Mouse (Mus musculus) neural tube, embryonic 15.5 days (tissue): Measurements from ENCODE around the gene Mslnl. TPM values are rescaled to one million over a fixed set of nuclear protein-coding genes. Genes with fewer than 3 reads are reported as not detected.
"Not testable (repeated sequence)": the region's sequence is repeated elsewhere in the genome, so short reads cannot be mapped to it uniquely, and the experiment has no call there.

Experiments used
- ATAC-seq: fragments of 200-750 bp; cut with Nextera tagmentation; 2 replicates; pipeline ENCODE4 v1.8.0; 2017; ENCODE audit warnings: mild to moderate bottlenecking, moderate TSS enrichment, moderate library complexity; ENCODE audit not compliant: low FRiP score
- H3K27ac ChIP-seq: fragments of 300-500 bp; sonication (generic); replicated peaks from 2 replicates; pipeline ENCODE4 v1.5.1; 2015; ENCODE audit warnings: mild to moderate bottlenecking, inconsistent platforms
- H3K27me3 ChIP-seq: fragments of 300-500 bp; sonication (generic); replicated peaks from 2 replicates; pipeline ENCODE4 v1.6.1; 2015; ENCODE audit warnings: inconsistent platforms
- H3K36me3 ChIP-seq: fragments of 300-500 bp; sonication (generic); 2 replicates; pipeline ENCODE4 v1.6.1; 2015; ENCODE audit warnings: inconsistent platforms
- H3K4me1 ChIP-seq: fragments of 300-500 bp; sonication (generic); 2 replicates; pipeline ENCODE4 v1.6.1; 2015; ENCODE audit warnings: inconsistent platforms
- H3K4me2 ChIP-seq: fragments of 300-500 bp; sonication (generic); 2 replicates; pipeline ENCODE4 v1.6.1; 2015; ENCODE audit warnings: inconsistent platforms, mild to moderate bottlenecking, moderate library complexity
- H3K4me3 ChIP-seq: fragments of 300-500 bp; sonication (generic); replicated peaks from 2 replicates; pipeline ENCODE4 v1.5.1; 2015; ENCODE audit warnings: mild to moderate bottlenecking, inconsistent platforms
- H3K9ac ChIP-seq: fragments of 300-500 bp; sonication (generic); replicated peaks from 2 replicates; pipeline ENCODE4 v1.6.1; 2015; ENCODE audit warnings: mild to moderate bottlenecking, inconsistent platforms
- H3K9me3 ChIP-seq: fragments of 300-500 bp; sonication (generic); replicated peaks from 2 replicates; pipeline ENCODE4 v1.6.1; 2016; ENCODE audit warnings: inconsistent platforms
- WGBS: fragments of 180-500 bp; shearing (Covaris S2); methylation state at CpG from one replicate; pipeline ENCODE4 v1.1.7; 2015; ENCODE audit warnings: mixed read lengths; 5-methylcytosine and 5-hydroxymethylcytosine counted together
- polyA plus RNA-seq: library from polyadenylated mRNA; unstranded; fragments of >200 nt; fragmentation: Nextera tagmentation; extraction: Ambion mirVana; gene quantifications from 2 replicates; pipeline ENCODE4 v1.2.1, GENCODE M21; 2015

Gene Mslnl
- polyA plus RNA-seq, 1 experiment from 2014 or later, result not detected

GRCm38 (mm10) chr17:25721476-25721875 lies 14.4 kb upstream of the Mslnl start:
- Histone ChIP-seq H3K27me3 (peaks cover 21% of the 10 kb centered on the region), H3K9me3 (no peaks in the 10 kb centered on the region), H3K27ac (no peak overlapping the region), H3K4me1 (peaks cover 16% of the 10 kb centered on the region), H3K9ac (no peak overlapping the region), H3K4me3 (no peak overlapping the region), H3K36me3 (no peaks in the 10 kb centered on the region), H3K4me2 (no peak overlapping the region)
- WGBS, result 96% methylated on average over 5 of the region's 5 CpGs
- ATAC-seq, result no peak

DNA sequence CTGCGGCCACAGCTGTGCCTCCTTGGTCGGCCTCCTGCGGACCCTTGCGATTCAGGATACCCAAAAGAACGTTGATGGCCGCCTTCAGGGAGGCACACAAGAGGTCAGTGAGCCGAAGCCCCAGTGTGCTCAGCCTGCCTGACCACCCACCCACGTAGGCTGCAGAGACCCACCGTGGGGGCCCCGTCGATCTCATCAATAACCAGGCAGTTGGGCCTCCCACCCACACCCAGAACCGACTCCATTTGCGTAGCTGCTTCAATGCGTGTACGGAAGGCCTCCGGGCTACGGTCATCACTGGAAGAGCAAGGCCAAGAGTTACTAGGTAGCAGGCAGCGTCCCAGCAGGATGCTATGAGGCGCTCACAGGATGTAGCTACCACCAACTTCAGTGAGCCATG lies 12.4 kb upstream of the Mslnl start:
- H3K9me3 ChIP-seq, result no peaks in the 10 kb centered on the region
- no peak overlapping the region for H3K4me2 ChIP-seq
- peaks cover 18% of the 10 kb centered on the region for H3K4me1 ChIP-seq
- H3K27ac ChIP-seq, result no peak overlapping the region
- H3K4me3 ChIP-seq, result no peak overlapping the region
- no peaks in the 10 kb centered on the region for H3K36me3 ChIP-seq
- H3K9ac ChIP-seq, result no peak overlapping the region
- ATAC-seq, result no peak
- WGBS, result 96% methylated on average over 19 of the region's 19 CpGs
- 0 out of 2 replicates have a peak, but pooled peaks cover under 1% of the 10 kb centered on the region for H3K27me3 ChIP-seq

DNA sequence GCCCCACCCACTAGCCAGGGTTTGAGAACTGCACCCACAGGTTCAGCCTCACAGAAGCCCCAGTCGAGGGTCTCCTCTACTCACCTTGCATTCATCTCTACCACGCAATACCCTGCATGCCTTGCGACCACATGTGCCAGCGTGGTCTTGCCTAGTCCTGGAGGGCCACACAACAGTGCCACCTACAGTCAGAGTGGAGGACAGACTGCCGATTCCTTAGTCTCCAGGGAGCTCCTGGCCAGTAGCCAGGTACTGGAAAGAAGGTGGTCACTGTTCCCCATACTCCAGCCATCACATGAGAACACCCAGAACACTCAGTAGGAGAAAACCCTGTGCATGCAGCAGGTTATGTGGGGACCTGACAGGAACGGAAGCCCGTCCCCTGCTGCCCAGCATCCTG lies 11.9 kb upstream of the Mslnl start:
- peaks cover 22% of the 10 kb centered on the region for H3K4me1 ChIP-seq
- no peak overlapping the region for H3K4me2 ChIP-seq
- H3K9ac ChIP-seq, result no peak overlapping the region
- H3K4me3 ChIP-seq, result no peak overlapping the region
- H3K27ac ChIP-seq, result no peak overlapping the region
- H3K9me3 ChIP-seq, result no peaks in the 10 kb centered on the region
- ATAC-seq, result no peak
- H3K36me3 ChIP-seq, result no peaks in the 10 kb centered on the region
- whole genome bisulfite sequencing, result 84% methylated on average over 7 of the region's 7 CpGs
- no peaks in the 10 kb centered on the region for H3K27me3 ChIP-seq

- Histone ChIP-seq H3K9ac (no peak overlapping the region), H3K4me3 (no peak overlapping the region), H3K4me2 (no peak overlapping the region), H3K36me3 (peaks cover 6% of the 10 kb centered on the region; the same call in 1 of the 2 replicates), H3K27ac (no peak overlapping the region), H3K4me1 (peaks cover 29% of the 10 kb centered on the region), H3K27me3 (no peaks in the 10 kb centered on the region), H3K9me3 (no peaks in the 10 kb centered on the region)
- WGBS, result 80% methylated on average over 6 of the region's 6 CpGs
- no peak for ATAC-seq
These were observed 10.6 kb upstream of the Mslnl start for GRCm38 (mm10) chr17:25725264-25725663.

DNA sequence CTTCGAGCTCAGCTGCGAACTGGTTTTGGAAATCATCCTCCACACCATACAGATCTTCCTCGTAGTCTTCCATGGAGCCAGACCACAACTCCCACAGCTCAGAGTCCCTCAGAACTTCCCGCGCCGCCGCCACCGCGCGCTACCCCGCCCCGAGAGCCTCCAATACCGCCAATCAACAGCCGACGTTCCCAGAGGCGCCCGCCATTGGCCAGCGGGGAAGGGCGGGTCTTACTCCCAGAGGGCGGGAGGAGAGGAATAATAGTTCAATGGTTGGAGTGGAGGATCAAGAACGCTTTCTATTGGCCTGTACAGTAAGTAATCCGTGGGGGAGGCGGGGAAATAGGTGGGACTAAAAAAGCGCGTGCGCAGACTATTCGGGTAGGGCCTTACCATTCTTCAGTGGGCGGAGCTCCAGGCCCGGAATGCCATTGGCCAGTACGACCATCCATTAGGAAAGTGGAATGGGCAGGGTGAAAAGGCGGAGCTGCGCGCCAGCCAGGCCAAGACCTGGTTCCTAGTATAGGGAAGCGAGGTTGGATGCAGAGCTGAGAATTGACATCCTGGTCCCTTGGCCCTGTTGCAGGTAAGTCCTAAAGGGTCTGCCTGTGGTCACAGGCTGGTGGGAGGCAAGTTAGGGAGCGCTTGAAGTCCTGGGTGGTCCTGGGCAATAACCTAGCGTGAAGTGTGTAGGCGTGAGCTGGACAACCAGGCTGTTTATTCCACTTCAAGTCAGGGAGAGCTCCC lies 8.4 kb upstream of the Mslnl start, which contains the start of the genes Chtf18 and Rpusd1:
Gene Chtf18 (minus strand): TSS at position 155 of the 744 bp plus-strand sequence.
Gene Rpusd1 (plus strand): TSS at position 406 of the 744 bp plus-strand sequence.
- peak; percentile 98 for ATAC-seq
- WGBS, result under 1% methylated on average over 37 of the region's 37 CpGs
- peak within 1 kb of the TSS; percentile 68 for H3K9ac ChIP-seq
- peaks cover 29% of the 10 kb centered on the region for H3K4me1 ChIP-seq
- H3K27ac ChIP-seq, result peak within 1 kb of the TSS; percentile 72
- H3K27me3 ChIP-seq, result no peaks in the 10 kb centered on the region
- peak within 1 kb of the TSS; percentile 97 for H3K4me2 ChIP-seq
- peaks cover 10% of the 10 kb centered on the region; the same call in 1 of the 2 replicates for H3K36me3 ChIP-seq
- H3K9me3 ChIP-seq, result no peaks in the 10 kb centered on the region
- peak within 1 kb of the TSS; percentile 59 for H3K4me3 ChIP-seq

DNA sequence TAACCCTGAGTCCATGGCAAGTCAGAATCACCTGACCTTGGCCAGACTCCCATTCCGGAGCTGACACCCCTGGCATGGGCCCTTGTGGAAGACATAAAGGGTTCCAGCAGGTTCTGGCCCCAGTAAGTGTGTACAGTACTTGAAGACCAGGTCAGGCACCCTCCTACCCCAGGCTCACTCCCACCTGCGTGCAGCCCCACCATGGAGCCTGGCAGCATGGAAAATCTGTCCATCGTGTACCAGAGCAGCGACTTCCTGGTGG lies 7.9 kb upstream of the Mslnl start:
- Histone ChIP-seq H3K4me3 (peak overlapping the region; percentile 59), H3K36me3 (peaks cover 10% of the 10 kb centered on the region; the same call in 1 of the 2 replicates), H3K27me3 (no peaks in the 10 kb centered on the region), H3K4me2 (peak overlapping the region; percentile 97), H3K27ac (peak overlapping the region; percentile 72), H3K4me1 (peaks cover 29% of the 10 kb centered on the region), H3K9me3 (no peaks in the 10 kb centered on the region), H3K9ac (peak overlapping the region; percentile 68)
- 24% methylated on average over 4 of the region's 4 CpGs for WGBS
- ATAC-seq, result peak; percentile 7; the same call in 1 of the 2 replicates

DNA sequence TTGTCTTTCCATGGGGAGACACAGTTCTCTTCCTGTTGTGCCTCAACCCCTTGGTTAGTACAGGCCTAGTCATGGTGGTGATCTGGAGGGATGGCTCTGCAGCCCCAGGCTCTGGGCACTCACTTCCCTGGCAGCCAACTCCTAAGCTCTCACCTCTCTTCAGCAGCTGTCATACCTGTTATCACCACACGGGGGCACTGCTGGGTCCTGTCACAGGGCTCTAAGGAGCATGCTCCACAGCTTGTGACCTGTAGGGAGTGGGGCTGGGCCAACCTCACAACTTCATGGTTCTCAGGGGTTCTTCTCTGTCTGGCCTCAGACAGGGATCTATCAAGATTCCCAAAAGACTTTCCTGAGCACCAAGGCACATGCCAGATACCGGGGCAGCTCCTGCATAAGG lies 3.8 kb upstream of the Mslnl start:
- H3K9me3 ChIP-seq, result no peaks in the 10 kb centered on the region
- no peak overlapping the region for H3K4me2 ChIP-seq
- WGBS, result 19% methylated on average over 2 of the region's 2 CpGs
- no peak overlapping the region for H3K27ac ChIP-seq
- H3K36me3 ChIP-seq, result peaks cover 10% of the 10 kb centered on the region; the same call in 1 of the 2 replicates
- H3K4me3 ChIP-seq, result no peak overlapping the region
- ATAC-seq, result no peak
- no peak overlapping the region for H3K9ac ChIP-seq
- H3K4me1 ChIP-seq, result peaks cover 19% of the 10 kb centered on the region
- H3K27me3 ChIP-seq, result no peaks in the 10 kb centered on the region

- no peaks in the 10 kb centered on the region for H3K4me1 ChIP-seq
- H3K4me2 ChIP-seq, result no peak overlapping the region
- H3K27me3 ChIP-seq, result no peaks in the 10 kb centered on the region
- H3K27ac ChIP-seq, result no peak overlapping the region
- H3K9me3 ChIP-seq, result no peaks in the 10 kb centered on the region
- ATAC-seq, result no peak
- H3K36me3 ChIP-seq, result peaks cover 5% of the 10 kb centered on the region; the same call in 1 of the 2 replicates
- H3K9ac ChIP-seq, result no peak overlapping the region
- 73% methylated on average over 5 of the region's 5 CpGs for WGBS
- H3K4me3 ChIP-seq, result no peak overlapping the region
These were observed 596 bp upstream of the Mslnl start for GRCm38 (mm10) chr17:25735246-25735645.

GRCm38 (mm10) chr17:25738861-25739260 lies 3.0 kb downstream of the Mslnl start:
- 88% methylated on average over 7 of the region's 7 CpGs for WGBS
- Histone ChIP-seq H3K9me3 (no peaks in the 10 kb centered on the region), H3K9ac (no peak overlapping the region), H3K4me3 (no peak overlapping the region), H3K36me3 (no peaks in the 10 kb centered on the region), H3K27ac (no peak overlapping the region), H3K4me1 (no peaks in the 10 kb centered on the region), H3K4me2 (no peak overlapping the region), H3K27me3 (no peaks in the 10 kb centered on the region)
- no peak for ATAC-seq

DNA sequence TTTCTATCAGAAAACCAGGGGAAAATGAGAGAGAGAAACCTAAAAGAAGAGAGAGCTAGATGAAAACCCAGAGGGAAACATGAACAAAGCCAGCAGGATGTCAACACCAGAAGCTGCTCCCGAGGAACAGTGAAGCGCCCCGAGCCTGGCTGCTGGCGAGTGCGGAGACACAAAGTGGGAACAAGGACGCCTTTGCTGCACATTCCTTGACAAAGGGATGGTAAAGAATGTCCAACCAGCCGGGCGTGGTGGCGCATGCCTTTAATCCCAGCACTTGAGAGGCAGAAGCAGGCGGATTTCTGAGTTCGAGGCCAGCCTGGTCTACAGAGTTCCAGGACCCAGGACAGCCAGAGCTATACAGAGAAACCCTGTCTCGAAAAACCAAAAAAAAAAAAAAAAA lies 5.6 kb downstream of the Mslnl start:
- H3K4me3 ChIP-seq, H3K27ac ChIP-seq, H3K9ac ChIP-seq, H3K9me3 ChIP-seq, ATAC-seq, H3K27me3 ChIP-seq, H3K36me3 ChIP-seq, H3K4me2 ChIP-seq, H3K4me1 ChIP-seq: not testable (repeated sequence)
- 78% methylated on average over 12 of the region's 12 CpGs for WGBS

DNA sequence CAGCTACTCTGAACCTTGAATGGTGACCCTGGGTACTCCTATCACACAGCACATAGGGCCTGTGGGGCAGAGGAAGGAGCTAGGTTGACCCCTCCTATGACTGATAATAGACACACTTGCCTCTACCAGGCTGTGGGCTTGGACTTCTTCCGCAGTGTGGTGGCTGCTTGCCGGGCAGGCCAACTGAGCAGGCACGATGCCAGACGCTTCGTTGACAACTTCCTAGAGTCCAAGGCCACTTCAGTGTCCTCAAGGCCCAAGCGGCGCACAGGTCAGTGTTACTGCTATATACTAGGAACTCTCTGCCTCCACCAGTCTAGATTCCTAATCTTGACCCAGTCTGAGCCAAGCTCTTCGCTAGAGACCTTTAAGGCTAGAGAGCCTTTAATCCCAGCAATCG lies 8.0 kb downstream of the Mslnl start:
- 93% methylated on average over 9 of the region's 9 CpGs for WGBS
- no peak overlapping the region for H3K4me2 ChIP-seq
- no peak overlapping the region for H3K4me3 ChIP-seq
- no peaks in the 10 kb centered on the region for H3K4me1 ChIP-seq
- H3K27ac ChIP-seq, result no peak overlapping the region
- ATAC-seq, result no peak
- H3K27me3 ChIP-seq, result no peaks in the 10 kb centered on the region
- no peaks in the 10 kb centered on the region for H3K9me3 ChIP-seq
- no peaks in the 10 kb centered on the region for H3K36me3 ChIP-seq
- H3K9ac ChIP-seq, result no peak overlapping the region

DNA sequence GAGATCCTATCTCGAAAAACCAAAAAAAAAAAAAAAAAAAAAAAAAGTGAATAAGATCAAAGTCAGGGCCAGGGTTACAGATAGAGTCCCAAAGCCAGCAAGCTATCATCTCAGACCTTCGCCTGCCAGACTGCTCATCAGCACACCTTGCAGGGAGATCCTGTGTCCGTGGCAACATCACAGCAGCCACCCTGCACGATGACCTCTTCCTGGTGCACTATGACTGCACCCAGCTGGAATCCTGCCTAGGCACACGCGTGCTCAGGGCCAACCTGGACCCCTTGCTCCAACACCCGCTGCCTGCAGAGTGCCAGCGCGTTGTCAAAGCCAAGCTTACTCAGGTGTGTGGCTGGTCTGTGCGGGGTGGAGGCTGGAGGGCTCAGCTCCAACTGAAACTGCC lies 8.5 kb downstream of the Mslnl start:
- Histone ChIP-seq H3K4me2 (no peak overlapping the region), H3K4me3 (no peak overlapping the region), H3K4me1 (no peaks in the 10 kb centered on the region), H3K27me3 (no peaks in the 10 kb centered on the region), H3K36me3 (no peaks in the 10 kb centered on the region), H3K9me3 (no peaks in the 10 kb centered on the region), H3K27ac (no peak overlapping the region), H3K9ac (no peak overlapping the region)
- no peak for ATAC-seq
- WGBS, result 76% methylated on average over 10 of the region's 10 CpGs
